Mouse (Mus musculus): ENCODE results near the gene Pigw.

- TF ChIP-seq CTCF (IDR thresholded peaks at IDR 0.05; ENCODE audit: low read depth, low read length): peak; percentile 59; the same call in 1 of the 2 replicates
- TF ChIP-seq POLR2A (IDR thresholded peaks at IDR 0.05; ENCODE audit: extremely low read depth, insufficient read depth, low read length): peak; percentile 53; the same call in 1 of the 2 replicates
Observed at GRCm38 (mm10) chr11:84879772-84880464, at the start of gene Pigw, which contains the start of gene Myo19.
